Mouse (Mus musculus) cortical plate, adult 2 months (tissue): ENCODE measurements around the gene Fstl1. TPM values are rescaled to one million over a fixed set of nuclear protein-coding genes. Genes with fewer than 3 reads are reported as not detected.
A peak's percentile ranks its signal among the peaks of the same experiment; 100 is the strongest.

ENCODE experiments used
- H3K27ac ChIP-seq: fragments of 200-500 bp; 2 replicates; pipeline ENCODE4 v1.5.1; 2012; ENCODE audit warnings: low read length, control low read depth, inconsistent platforms; ENCODE audit not compliant: insufficient read depth
- H3K4me1 ChIP-seq: fragments of 200-500 bp; 2 replicates; pipeline ENCODE4 v1.6.1; 2011; ENCODE audit warnings: low read length; ENCODE audit not compliant: control insufficient read depth, insufficient read depth
- H3K4me3 ChIP-seq: fragments of 200-500 bp; 2 replicates; pipeline ENCODE4 v1.5.1; 2011; ENCODE audit warnings: mild to moderate bottlenecking, low read length, control low read depth; ENCODE audit not compliant: insufficient read depth
- CTCF ChIP-seq: fragments of 200-500 bp; IDR thresholded peaks from 2 replicates; pipeline ENCODE4 v1.5.1; 2011; ENCODE audit warnings: mild to moderate bottlenecking, control low read depth, low read length; ENCODE audit not compliant: insufficient read depth; ENCODE audit errors: extremely low read depth
- POLR2A ChIP-seq: fragments of 200-500 bp; IDR thresholded peaks from 2 replicates; pipeline ENCODE4 v1.6.1; 2011; ENCODE audit warnings: mild to moderate bottlenecking, low read length, control low read depth; ENCODE audit not compliant: insufficient read depth; ENCODE audit errors: extremely low read depth
- polyA plus RNA-seq: library from polyadenylated mRNA; depleted of rRNA; stranded (reverse); fragments of >200 nt; gene quantifications from 2 replicates; pipeline ENCODE4 v1.2.3, GENCODE M21; 2012

Fstl1 gene
- polyA plus RNA-seq, 1 experiment: 19.7 TPM

- H3K4me3 ChIP-seq: no peak overlapping the region
- TF ChIP-seq POLR2A: no peak
- no peak overlapping the region for H3K27ac ChIP-seq
- no peaks in the 10 kb centered on the region; the same call in 1 of the 2 replicates for H3K4me1 ChIP-seq
These were observed 19.6 kb downstream of the Fstl1 start for GRCm38 (mm10) chr16:37796270-37796669.

- H3K4me3 ChIP-seq: no peak overlapping the region
- no peak overlapping the region for H3K27ac ChIP-seq
- peaks cover 3% of the 10 kb centered on the region for H3K4me1 ChIP-seq
- TF ChIP-seq POLR2A (no peak), CTCF (no peak)
These were observed 24.4 kb downstream of the Fstl1 start for GRCm38 (mm10) chr16:37801097-37801496.

- TF ChIP-seq CTCF: no peak
- no peak for TF ChIP-seq POLR2A
- Histone ChIP-seq H3K27ac (peak overlapping the region; percentile 2; the same call in 1 of the 2 replicates), H3K4me3 (no peak overlapping the region), H3K4me1 (peaks cover 3% of the 10 kb centered on the region)
These were observed 26.1 kb downstream of the Fstl1 start for GRCm38 (mm10) chr16:37802686-37803295.

- Histone ChIP-seq H3K4me3 (no peak overlapping the region), H3K27ac (no peak overlapping the region), H3K4me1 (peaks cover 3% of the 10 kb centered on the region)
- TF ChIP-seq POLR2A (no peak), CTCF (no peak)
These were observed 26.8 kb downstream of the Fstl1 start for GRCm38 (mm10) chr16:37803387-37803950.

GRCm38 (mm10) chr16:37805746-37806495, 29.2 kb downstream of the Fstl1 start:
- no peak overlapping the region for H3K27ac ChIP-seq
- H3K4me3 ChIP-seq: no peak overlapping the region
- peaks cover 9% of the 10 kb centered on the region for H3K4me1 ChIP-seq
- no peak for TF ChIP-seq POLR2A
- TF ChIP-seq CTCF: no peak

GRCm38 (mm10) chr16:37807269-37807668, 30.6 kb downstream of the Fstl1 start:
- TF ChIP-seq CTCF: no peak
- TF ChIP-seq POLR2A: no peak
- no peak overlapping the region for H3K4me3 ChIP-seq
- no peak overlapping the region for H3K27ac ChIP-seq
- peaks cover 15% of the 10 kb centered on the region for H3K4me1 ChIP-seq

- peaks cover 18% of the 10 kb centered on the region for H3K4me1 ChIP-seq
- TF ChIP-seq POLR2A (no peak), CTCF (no peak)
- peak overlapping the region; percentile 66; the same call in 1 of the 2 replicates for H3K27ac ChIP-seq
- no peak overlapping the region for H3K4me3 ChIP-seq
These were observed 32.4 kb downstream of the Fstl1 start for GRCm38 (mm10) chr16:37808866-37809622.

GRCm38 (mm10) chr16:37809623-37809992, 32.9 kb downstream of the Fstl1 start:
- Histone ChIP-seq H3K27ac (no peak overlapping the region), H3K4me3 (no peak overlapping the region), H3K4me1 (peaks cover 18% of the 10 kb centered on the region)
- TF ChIP-seq POLR2A (no peak), CTCF (no peak)

- Histone ChIP-seq H3K27ac (peak overlapping the region; percentile 96), H3K4me1 (peaks cover 18% of the 10 kb centered on the region), H3K4me3 (no peak overlapping the region)
- no peak for TF ChIP-seq POLR2A
- no peak for TF ChIP-seq CTCF
These were observed 35.2 kb downstream of the Fstl1 start for GRCm38 (mm10) chr16:37811874-37812273.

- TF ChIP-seq POLR2A: 0 out of 2 replicates have a peak, but pooled peaks have one; percentile 31
- TF ChIP-seq CTCF: peak; percentile 56
These were observed 35.8 kb downstream of the Fstl1 start for GRCm38 (mm10) chr16:37812474-37812886.

More at GRCm38 (mm10) chr16:37812474-37812886, 35.8 kb downstream of the Fstl1 start:
- H3K27ac ChIP-seq: peak overlapping the region; percentile 96
- H3K4me3 ChIP-seq: no peak overlapping the region
- H3K4me1 ChIP-seq: peaks cover 18% of the 10 kb centered on the region
